In the genomic region with DNA sequence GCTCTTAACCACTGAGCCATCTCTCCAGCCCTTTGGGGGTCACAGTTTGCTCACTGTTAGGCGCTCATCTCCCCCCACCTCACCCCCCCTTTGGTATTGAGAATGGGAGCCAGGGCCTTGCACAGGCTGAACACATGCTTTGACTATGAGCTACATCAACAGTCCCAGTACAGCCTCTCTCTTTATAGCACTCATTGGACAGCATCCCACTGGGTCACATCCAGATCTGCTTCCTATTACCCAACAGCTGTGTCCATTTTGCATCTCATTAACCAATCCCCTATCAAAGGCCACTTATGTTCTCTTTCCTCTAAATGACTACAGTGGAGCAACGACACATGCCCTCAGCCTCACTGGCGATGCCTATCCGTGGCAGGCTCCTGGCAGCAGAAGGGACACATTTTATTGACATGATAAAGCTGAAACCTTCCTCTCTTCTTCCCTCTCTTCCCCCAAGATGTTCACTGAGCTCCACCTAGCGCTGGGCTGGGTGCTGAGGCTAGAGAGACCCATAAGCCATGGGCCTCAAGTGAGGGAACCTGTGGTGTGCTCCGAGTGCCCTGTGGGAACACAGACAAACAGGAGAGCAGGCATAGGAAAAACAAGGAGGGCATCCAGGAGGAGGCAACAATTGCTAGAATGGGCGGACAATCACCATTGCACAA, we compare ENCODE assay signal across 8 mouse cellular contexts. TPM values are rescaled to one million over a fixed set of nuclear protein-coding genes. Genes with fewer than 3 reads are reported as not detected.
DNase-seq lines count a peak whose midpoint lies in the region; ATAC-seq lines count a peak whose summit lies in the region.

No protein-coding gene starts in this region.

- no peak overlapping the region for H3K4me2 ChIP-seq in embryonic facial prominence, embryonic 15.5 days (replicated peaks)
- H3K4me2 ChIP-seq in intestine, embryonic 16.5 days (ENCODE audit: low read depth, low read length) = no peak overlapping the region
- no peak overlapping the region for H3K4me2 ChIP-seq in neural tube, embryonic 15.5 days
- no peak overlapping the region for H3K4me2 ChIP-seq in kidney, embryonic 15.5 days

- peak; percentile 83 for ATAC-seq in embryonic facial prominence, embryonic 15.5 days (ENCODE audit: insufficient number of reproducible peaks, low FRiP score, low TSS enrichment, low read depth)
- ATAC-seq in intestine, embryonic 16.5 days = peak; percentile 45
- ATAC-seq in neural tube, embryonic 15.5 days (ENCODE audit: low FRiP score) = peak; percentile 68
- no peak for ATAC-seq in kidney, embryonic 15.5 days (replicated peaks; ENCODE audit: low FRiP score)

- no peak overlapping the region for H3K4me3 ChIP-seq in embryonic facial prominence, embryonic 15.5 days (replicated peaks)
- H3K4me3 ChIP-seq in intestine, embryonic 16.5 days (ENCODE audit: low read length) = no peak overlapping the region
- no peak overlapping the region for H3K4me3 ChIP-seq in neural tube, embryonic 15.5 days (replicated peaks)
- H3K4me3 ChIP-seq in kidney, embryonic 15.5 days (replicated peaks) = no peak overlapping the region

- 34% methylated on average over 7 of the region's 7 CpGs for WGBS in embryonic facial prominence, embryonic 15.5 days
- 71% methylated on average over 7 of the region's 7 CpGs for WGBS in intestine, embryonic 16.5 days
- 47% methylated on average over 7 of the region's 7 CpGs for WGBS in neural tube, embryonic 15.5 days
- 68% methylated on average over 7 of the region's 7 CpGs for WGBS in kidney, embryonic 15.5 days

- H3K27me3 ChIP-seq in embryonic facial prominence, embryonic 15.5 days = no peaks in the 10 kb centered on the region
- no peaks in the 10 kb centered on the region for H3K27me3 ChIP-seq in intestine, embryonic 16.5 days (replicated peaks; ENCODE audit: control insufficient read depth, insufficient read depth, low read length)
- no peaks in the 10 kb centered on the region for H3K27me3 ChIP-seq in neural tube, embryonic 15.5 days (replicated peaks)
- H3K27me3 ChIP-seq in kidney, embryonic 15.5 days = no peaks in the 10 kb centered on the region

- H3K27ac ChIP-seq in embryonic facial prominence, embryonic 15.5 days (replicated peaks) = no peak overlapping the region
- H3K27ac ChIP-seq in intestine, embryonic 16.5 days (ENCODE audit: low read length) = no peak overlapping the region
- no peak overlapping the region for H3K27ac ChIP-seq in neural tube, embryonic 15.5 days (replicated peaks)
- H3K27ac ChIP-seq in kidney, embryonic 15.5 days = no peak overlapping the region

- DNase-seq in kidney, postnatal 10 days = peak; percentile 69
- DNase-seq in kidney, adult 11 months = no peak
- peak; percentile 76 for DNase-seq in Muller cell, postnatal 12 days (ENCODE audit: inconsistent ontology term)
- DNase-seq in kidney, postnatal 36 days = no peak

- no peaks in the 10 kb centered on the region for H3K36me3 ChIP-seq in embryonic facial prominence, embryonic 15.5 days
- H3K36me3 ChIP-seq in intestine, embryonic 16.5 days (ENCODE audit: control insufficient read depth, insufficient read depth, low read length) = no peaks in the 10 kb centered on the region
- H3K36me3 ChIP-seq in neural tube, embryonic 15.5 days = no peaks in the 10 kb centered on the region
- H3K36me3 ChIP-seq in kidney, embryonic 15.5 days = no peaks in the 10 kb centered on the region

- H3K9me3 ChIP-seq in embryonic facial prominence, embryonic 15.5 days (replicated peaks) = no peaks in the 10 kb centered on the region
- H3K9me3 ChIP-seq in intestine, embryonic 16.5 days (ENCODE audit: control insufficient read depth, low read length) = no peaks in the 10 kb centered on the region
- no peaks in the 10 kb centered on the region for H3K9me3 ChIP-seq in neural tube, embryonic 15.5 days (replicated peaks)
- no peaks in the 10 kb centered on the region for H3K9me3 ChIP-seq in kidney, embryonic 15.5 days (replicated peaks)

- H3K9ac ChIP-seq in embryonic facial prominence, embryonic 15.5 days = no peak overlapping the region
- H3K9ac ChIP-seq in intestine, embryonic 16.5 days (ENCODE audit: low read depth, low read length) = no peak overlapping the region
- no peak overlapping the region for H3K9ac ChIP-seq in neural tube, embryonic 15.5 days (replicated peaks)
- H3K9ac ChIP-seq in kidney, embryonic 15.5 days = no peak overlapping the region

- peaks cover 9% of the 10 kb centered on the region; the same call in 1 of the 2 replicates for H3K4me1 ChIP-seq in embryonic facial prominence, embryonic 15.5 days
- peaks cover 2% of the 10 kb centered on the region for H3K4me1 ChIP-seq in intestine, embryonic 16.5 days (ENCODE audit: control insufficient read depth, insufficient read depth, low read length)
- peaks cover 4% of the 10 kb centered on the region; the same call in 1 of the 2 replicates for H3K4me1 ChIP-seq in neural tube, embryonic 15.5 days
- H3K4me1 ChIP-seq in kidney, embryonic 15.5 days = no peaks in the 10 kb centered on the region

RNA-seq across cellular contexts. Expression of a gene that starts 57.3 kb away (rescaled TPM):
- polyA plus RNA-seq in embryonic facial prominence, embryonic 15.5 days (2015; fragmentation: Nextera tagmentation; extraction: Ambion mirVana) = 15.6 and 19.3 TPM in 2 replicates
- polyA plus RNA-seq in intestine, embryonic 16.5 days (2015; fragmentation: Nextera tagmentation; extraction: Ambion mirVana) = 10.1 and 10.8 TPM in 2 replicates
- 18.1 and 19.4 TPM in 2 replicates for polyA plus RNA-seq in neural tube, embryonic 15.5 days (2015; fragmentation: Nextera tagmentation; extraction: Ambion mirVana)
- polyA plus RNA-seq in kidney, embryonic 15.5 days (2015; fragmentation: Nextera tagmentation; extraction: Ambion mirVana) = 17.3 and 19.0 TPM in 2 replicates

Comparison
In these comparisons a context has a peak if more than half of its experiments do, and no peak if none do; other contexts are left out.
1. DNase-seq: peak in kidney, postnatal 10 days (single experiment) and Muller cell, postnatal 12 days (single experiment); none in kidney, adult 11 months (single experiment) and kidney, postnatal 36 days (0 of 2).